Mouse (Mus musculus): ENCODE data around the gene Terb2. TPM values are rescaled to one million over a fixed set of nuclear protein-coding genes. Genes with fewer than 3 reads are reported as not detected.

Gene Terb2
- total and polyA plus RNA-seq, 3 experiments, result not detected

- TF ChIP-seq GATA1 (IDR thresholded peaks at IDR 0.05; ENCODE audit: low read depth, low read length), result no peak
- peak; percentile 57; the same call in 1 of the 2 replicates for TF ChIP-seq ELF1 (IDR thresholded peaks at IDR 0.05; ENCODE audit: low read depth, low read length)
- TF ChIP-seq SIN3A (IDR thresholded peaks at IDR 0.05; ENCODE audit: low read length), result peak; percentile 71
- TF ChIP-seq RCOR1 (IDR thresholded peaks at IDR 0.05; ENCODE audit: low read depth, low read length), result no peak
- TF ChIP-seq CHD2 (IDR thresholded peaks at IDR 0.05; ENCODE audit: low read length), result no peak
- TF ChIP-seq MYC (IDR thresholded peaks at IDR 0.05; ENCODE audit: low read depth, low read length), result peak; percentile 41; the same call in 1 of the 2 replicates
- TF ChIP-seq ZKSCAN1 (IDR thresholded peaks at IDR 0.05; ENCODE audit: low read depth, low read length), result no peak
- TF ChIP-seq MAX (IDR thresholded peaks at IDR 0.05; ENCODE audit: low read length), result no peak
- TF ChIP-seq EP300 (IDR thresholded peaks at IDR 0.05; ENCODE audit: low read depth in 1 of 2, low read length in 2 of 2), result peak in 1 of 2 experiments; percentile 25; a peak in 1 of 4 replicates
- TF ChIP-seq CHD1 (IDR thresholded peaks at IDR 0.05; ENCODE audit: low read depth, low read length), result peak; percentile 86; the same call in 1 of the 2 replicates
- peak; percentile 56 for TF ChIP-seq HCFC1 (IDR thresholded peaks at IDR 0.05; ENCODE audit: low read depth, low read length)
- no peak for TF ChIP-seq TAL1 (IDR thresholded peaks at IDR 0.05; ENCODE audit: low read length)
- TF ChIP-seq USF2 (IDR thresholded peaks at IDR 0.05; ENCODE audit: borderline replicate concordance in 1 of 2, insufficient read depth in 1 of 2, low read depth in 1 of 2, low read length in 2 of 2), result no peak
- TF ChIP-seq MAZ (IDR thresholded peaks at IDR 0.05; ENCODE audit: low read depth, low read length), result 0 out of 2 replicates have a peak, but pooled peaks have one; percentile 2
- no peak for TF ChIP-seq NELFE (IDR thresholded peaks at IDR 0.05; ENCODE audit: low read depth, low read length)
- no peak for TF ChIP-seq POLR2AphosphoS5 (IDR thresholded peaks at IDR 0.05; ENCODE audit: borderline replicate concordance, low read depth, low read length)
- TF ChIP-seq TBP (IDR thresholded peaks at IDR 0.05; ENCODE audit: low read depth, low read length), result peak; percentile 47; the same call in 1 of the 2 replicates
- TF ChIP-seq MAFK (IDR thresholded peaks at IDR 0.05; ENCODE audit: borderline replicate concordance, low read depth, low read length), result no peak
- TF ChIP-seq ETS1 (IDR thresholded peaks at IDR 0.05; ENCODE audit: low read depth, low read length), result peak; percentile 71
- peak in 1 of 2 experiments; percentile 40; a peak in 1 of 4 replicates for TF ChIP-seq POLR2A (IDR thresholded peaks at IDR 0.05; ENCODE audit: control insufficient read depth in 1 of 2, insufficient read depth in 1 of 2, low read depth in 1 of 2, low read length in 2 of 2, poor library complexity in 1 of 2)
- no peak for TF ChIP-seq E2F4 (IDR thresholded peaks at IDR 0.05; ENCODE audit: borderline replicate concordance, low read depth, low read length)
- TF ChIP-seq MXI1 (IDR thresholded peaks at IDR 0.05; ENCODE audit: low read depth, low read length), result no peak
- peaks cover 3 to 28% of the 10 kb centered on the region in 2 experiments; a peak in 3 of 4 replicates for H3K36me3 ChIP-seq (ENCODE audit: control insufficient read depth in 1 of 2, insufficient read depth in 2 of 2, low read length in 2 of 2)
- no peaks in the 10 kb centered on the region for H3K27me3 ChIP-seq (ENCODE audit: control insufficient read depth in 1 of 2, insufficient read depth in 2 of 2, low read length in 2 of 2)
- peak; percentile 92 for DNase-seq (ENCODE audit: low read depth, low spot score)
- H3K79me2 ChIP-seq (ENCODE audit: control insufficient read depth, insufficient read depth, low read length, poor library complexity), result peaks cover 35% of the 10 kb centered on the region
- peak overlapping the region; percentile 95 for H3K9ac ChIP-seq (ENCODE audit: control insufficient read depth, low read depth, low read length, poor library complexity, severe bottlenecking)
- H3K4me1 ChIP-seq (ENCODE audit: control insufficient read depth in 1 of 2, insufficient read depth in 2 of 2, low read length in 2 of 2), result peaks cover 11 to 26% of the 10 kb centered on the region in 2 experiments
- peak overlapping the region; percentile 92 for H3K27ac ChIP-seq (ENCODE audit: control insufficient read depth, low read depth, low read length)
- peak overlapping the region; percentile 75 to 97 for H3K4me3 ChIP-seq (ENCODE audit: control insufficient read depth in 1 of 2, insufficient read depth in 1 of 2, low read depth in 2 of 2, low read length in 2 of 2)
- no peaks in the 10 kb centered on the region for H3K9me3 ChIP-seq (replicated peaks; ENCODE audit: insufficient read depth, low read length)
These were observed 37.7 kb upstream of the Terb2 start for GRCm38 (mm10) chr2:122148242-122148917.

Measured in MEL (cell line).